Mouse (Mus musculus) bone marrow macrophage, adult 2 months (primary cell): ENCODE measurements around the gene Dlgap1. TPM values are rescaled to one million over a fixed set of nuclear protein-coding genes. Genes with fewer than 3 reads are reported as not detected.

Experiments used
- H3K27ac ChIP-seq: 2 replicates; pipeline ENCODE4 v1.5.1; 2012; ENCODE audit warnings: low read depth, low read length; ENCODE audit not compliant: insufficient read depth
- H3K4me1 ChIP-seq: 2 replicates; pipeline ENCODE4 v1.6.1; 2012; ENCODE audit warnings: low read length; ENCODE audit not compliant: control insufficient read depth, insufficient read depth
- H3K4me3 ChIP-seq: 2 replicates; pipeline ENCODE4 v1.5.1; 2012; ENCODE audit warnings: mild to moderate bottlenecking, low read length, moderate library complexity; ENCODE audit not compliant: insufficient read depth
- CTCF ChIP-seq: IDR thresholded peaks from 2 replicates; pipeline ENCODE4 v1.5.1; 2012; ENCODE audit warnings: low read depth, mild to moderate bottlenecking, low read length, moderate library complexity
- POLR2A ChIP-seq: IDR thresholded peaks from 2 replicates; pipeline ENCODE4 v1.6.1; 2012; ENCODE audit warnings: mild to moderate bottlenecking, low read depth, low read length, borderline replicate concordance
- polyA plus RNA-seq: library from polyadenylated mRNA; stranded (reverse); fragments of >200 nt; gene quantifications from 2 replicates; pipeline ENCODE4 v1.2.4, GENCODE M21; 2012; ENCODE audit not compliant: missing spikeins, insufficient read depth, insufficient read length

The Dlgap1 gene
- polyA plus RNA-seq, 1 experiment, result not detected

DNA sequence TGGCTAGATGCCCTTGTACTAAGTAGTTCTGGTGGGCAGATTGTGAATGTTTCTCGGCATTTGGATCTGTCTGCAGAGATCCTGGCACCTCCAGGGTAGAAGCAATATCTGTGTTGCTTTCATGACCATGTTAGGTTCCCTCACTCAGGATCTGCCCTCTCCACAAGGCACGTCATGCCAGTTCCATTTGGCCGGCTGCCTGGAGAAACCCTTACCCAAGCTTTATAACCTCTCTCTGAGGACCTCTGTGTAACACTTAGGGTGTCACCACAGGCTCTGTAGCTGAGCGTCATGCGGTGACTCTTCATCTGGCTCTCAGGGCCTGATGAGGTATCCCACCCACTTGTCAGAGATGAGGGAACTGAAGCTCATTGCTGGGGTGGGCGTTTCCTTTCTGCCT lies 353.1 kb downstream of the Dlgap1 start:
- Histone ChIP-seq H3K4me1 (no peaks in the 10 kb centered on the region), H3K4me3 (no peak overlapping the region), H3K27ac (no peak overlapping the region)
- TF ChIP-seq POLR2A, result no peak
- TF ChIP-seq CTCF, result no peak

DNA sequence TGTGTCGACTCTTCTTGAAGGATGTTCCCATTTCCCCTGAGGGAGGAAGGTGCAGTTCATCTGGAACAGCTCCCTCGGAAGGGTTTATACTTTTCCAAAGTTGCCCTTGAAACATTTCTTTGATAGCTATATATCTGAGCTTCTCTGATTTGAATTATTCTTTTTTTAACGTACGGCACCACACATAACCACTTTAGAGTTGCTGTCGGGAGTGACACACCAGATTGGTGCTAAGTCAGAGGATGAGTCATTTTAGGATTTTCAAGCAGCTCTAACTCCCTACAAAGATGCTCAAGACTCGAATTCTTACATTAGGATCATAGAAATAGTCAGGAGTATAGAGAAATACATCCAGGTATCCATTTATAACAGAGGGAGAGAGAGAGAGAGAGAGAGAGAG lies 364.6 kb downstream of the Dlgap1 start:
- H3K4me3 ChIP-seq, result no peak overlapping the region
- TF ChIP-seq CTCF, result no peak
- no peak for TF ChIP-seq POLR2A
- H3K4me1 ChIP-seq, result no peaks in the 10 kb centered on the region
- H3K27ac ChIP-seq, result no peak overlapping the region

- TF ChIP-seq CTCF (no peak), POLR2A (no peak)
- H3K4me3 ChIP-seq, result no peak overlapping the region
Observed at GRCm38 (mm10) chr17:70334171-70334570, 365.3 kb downstream of the Dlgap1 start.

GRCm38 (mm10) chr17:70339821-70340220 lies 370.9 kb downstream of the Dlgap1 start:
- no peaks in the 10 kb centered on the region for H3K4me1 ChIP-seq
- TF ChIP-seq POLR2A (no peak), CTCF (no peak)
- H3K4me3 ChIP-seq, result no peak overlapping the region
- H3K27ac ChIP-seq, result no peak overlapping the region

More at GRCm38 (mm10) chr17:70334171-70334570, 365.3 kb downstream of the Dlgap1 start:
- Histone ChIP-seq H3K4me1 (no peaks in the 10 kb centered on the region), H3K27ac (no peak overlapping the region)

GRCm38 (mm10) chr17:70341230-70341629 lies 372.4 kb downstream of the Dlgap1 start:
- TF ChIP-seq POLR2A (no peak), CTCF (no peak)
- H3K4me3 ChIP-seq, result no peak overlapping the region

DNA sequence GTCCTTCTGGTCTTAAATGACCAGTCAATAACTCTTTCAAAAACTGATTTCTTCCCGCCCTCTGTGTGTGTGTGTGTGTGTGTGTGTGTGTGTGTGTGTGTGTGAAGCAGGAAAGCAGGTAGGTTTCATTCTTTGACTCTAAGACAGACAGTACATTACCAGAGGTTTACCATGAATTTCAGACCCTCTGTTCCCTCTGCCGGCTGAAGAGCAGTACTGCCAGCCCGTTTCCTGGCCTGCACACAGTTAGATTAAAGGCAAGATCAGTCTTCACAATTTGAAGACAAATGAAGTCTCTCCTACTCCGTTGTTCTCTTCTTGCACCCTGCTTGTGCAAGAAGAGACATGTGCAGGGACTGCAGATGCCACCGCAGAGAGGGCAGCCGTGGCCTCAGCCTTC lies 373.0 kb downstream of the Dlgap1 start:
- Histone ChIP-seq H3K27ac (no peak overlapping the region), H3K4me1 (no peaks in the 10 kb centered on the region), H3K4me3 (no peak overlapping the region)
- TF ChIP-seq POLR2A (no peak), CTCF (no peak)

More at GRCm38 (mm10) chr17:70341230-70341629, 372.4 kb downstream of the Dlgap1 start:
- H3K27ac ChIP-seq, result no peak overlapping the region
- H3K4me1 ChIP-seq, result no peaks in the 10 kb centered on the region

GRCm38 (mm10) chr17:70347403-70347802 lies 378.5 kb downstream of the Dlgap1 start:
- TF ChIP-seq CTCF (no peak), POLR2A (no peak)
- Histone ChIP-seq H3K4me3 (no peak overlapping the region), H3K4me1 (no peaks in the 10 kb centered on the region), H3K27ac (no peak overlapping the region)

DNA sequence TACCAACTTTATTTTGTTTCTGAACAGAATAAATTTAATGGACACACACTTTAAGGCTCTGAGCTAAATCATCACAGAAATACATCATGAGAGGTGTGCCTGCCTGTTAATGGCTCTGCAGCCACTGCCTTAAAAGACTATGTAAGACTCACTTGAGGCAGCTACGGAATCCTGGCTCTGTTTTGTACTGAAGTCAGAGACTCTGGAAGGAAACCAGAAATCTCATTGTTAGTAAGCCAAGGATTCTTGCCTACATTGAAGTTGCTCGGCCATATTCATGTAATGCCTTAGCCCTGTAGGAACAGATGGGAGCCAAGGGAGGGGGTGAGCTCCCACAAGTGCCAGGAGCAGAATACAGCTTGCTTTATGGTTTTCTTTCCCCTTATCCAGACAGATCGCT lies 394.7 kb downstream of the Dlgap1 start:
- no peak overlapping the region for H3K27ac ChIP-seq
- H3K4me3 ChIP-seq, result no peak overlapping the region
- TF ChIP-seq CTCF (no peak), POLR2A (no peak)

GRCm38 (mm10) chr17:70363971-70364370 lies 395.1 kb downstream of the Dlgap1 start:
- TF ChIP-seq POLR2A (no peak), CTCF (no peak)
- H3K4me1 ChIP-seq, result no peaks in the 10 kb centered on the region
- H3K27ac ChIP-seq, result no peak overlapping the region
- no peak overlapping the region for H3K4me3 ChIP-seq

More for the DNA sequence above, 394.7 kb downstream of the Dlgap1 start:
- no peaks in the 10 kb centered on the region for H3K4me1 ChIP-seq

- TF ChIP-seq CTCF (no peak), POLR2A (no peak)
- no peak overlapping the region for H3K4me3 ChIP-seq
- no peaks in the 10 kb centered on the region for H3K4me1 ChIP-seq
- no peak overlapping the region for H3K27ac ChIP-seq
Observed at GRCm38 (mm10) chr17:70369124-70369523, 400.3 kb downstream of the Dlgap1 start.

DNA sequence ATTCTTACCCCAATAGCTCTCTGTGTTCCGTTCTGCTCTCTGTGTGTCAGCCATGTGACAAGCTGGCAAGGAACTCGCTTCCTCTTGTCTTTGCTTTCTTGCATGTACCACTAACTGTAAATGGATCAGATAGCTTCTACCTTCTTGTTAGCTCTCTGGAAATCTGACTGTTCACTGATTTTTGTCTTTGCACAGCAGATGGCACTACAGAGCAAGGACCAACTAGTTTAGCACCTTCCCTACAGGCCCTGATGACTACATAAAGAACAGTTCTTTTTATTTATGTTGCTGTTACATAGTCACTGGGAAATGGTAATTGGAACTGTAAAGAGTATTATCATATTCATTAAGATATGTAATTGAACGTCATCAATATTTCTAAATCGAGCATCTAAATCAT lies 408.1 kb downstream of the Dlgap1 start:
- Histone ChIP-seq H3K4me1 (no peaks in the 10 kb centered on the region), H3K4me3 (no peak overlapping the region), H3K27ac (no peak overlapping the region)
- TF ChIP-seq POLR2A, result no peak
- TF ChIP-seq CTCF, result no peak
